Mouse (Mus musculus) urinary bladder, postnatal 4 days (tissue): ENCODE measurements at regions not wholly inside any gene's neighbourhood (a gene's known extent, or its start where the extent isn't known, plus 50 kb on each side); places are given as distances from the start of the nearest gene placed in this dataset.
A peak's percentile ranks its signal among the peaks of the same experiment; 100 is the strongest.

Experiments
- DNase-seq, 2 experiments: peaks; one replicate each; pipeline ENCODE4 v3.0.0; 2021 to 2022; ENCODE audit warnings: low spot score in 2 of 2

- no peak for DNase-seq
Observed at GRCm38 (mm10) chr13:63699624-63700023, 115.4 kb upstream of the Ercc6l2 start.

- DNase-seq, result no peak
Observed at GRCm38 (mm10) chr13:63700747-63701146, 114.3 kb upstream of the Ercc6l2 start.

- no peak for DNase-seq
Observed at GRCm38 (mm10) chr13:63701199-63702175, 113.6 kb upstream of the Ercc6l2 start.

- no peak for DNase-seq
Observed at GRCm38 (mm10) chr13:63708567-63708966, 106.5 kb upstream of the Ercc6l2 start.

GRCm38 (mm10) chr13:63713137-63713536 is 101.9 kb upstream of the Ercc6l2 start:
- no peak for DNase-seq

GRCm38 (mm10) chr13:63716498-63716897 is 98.5 kb upstream of the Ercc6l2 start:
- DNase-seq, result no peak

GRCm38 (mm10) chr13:63717249-63717648 is 97.8 kb upstream of the Ercc6l2 start:
- no peak for DNase-seq

GRCm38 (mm10) chr13:63718782-63719181 is 96.3 kb upstream of the Ercc6l2 start:
- no peak for DNase-seq

- peak in 1 of 2 experiments; percentile 55 for DNase-seq
Observed at GRCm38 (mm10) chr13:63719351-63720207, 95.5 kb upstream of the Ercc6l2 start.

GRCm38 (mm10) chr13:63720610-63721009 is 94.4 kb upstream of the Ercc6l2 start:
- no peak for DNase-seq

- DNase-seq, result no peak
Observed at GRCm38 (mm10) chr13:63721011-63721625, 93.9 kb upstream of the Ercc6l2 start.

GRCm38 (mm10) chr13:63724293-63724692 is 90.7 kb upstream of the Ercc6l2 start:
- DNase-seq, result no peak

GRCm38 (mm10) chr13:63724843-63725582 is 90.0 kb upstream of the Ercc6l2 start:
- DNase-seq, result no peak

GRCm38 (mm10) chr13:63726035-63726434 is 89.0 kb upstream of the Ercc6l2 start:
- no peak for DNase-seq

GRCm38 (mm10) chr13:63726509-63726908 is 88.5 kb upstream of the Ercc6l2 start:
- DNase-seq, result no peak

GRCm38 (mm10) chr13:63735739-63736138 is 79.3 kb upstream of the Ercc6l2 start:
- no peak for DNase-seq

GRCm38 (mm10) chr13:63741879-63742278 is 73.2 kb upstream of the Ercc6l2 start:
- no peak for DNase-seq

GRCm38 (mm10) chr13:63748788-63749187 is 66.3 kb upstream of the Ercc6l2 start:
- DNase-seq, result no peak

GRCm38 (mm10) chr13:63749997-63750396 is 65.0 kb upstream of the Ercc6l2 start:
- DNase-seq, result no peak

- DNase-seq, result no peak
Observed at GRCm38 (mm10) chr13:63751196-63751595, 63.8 kb upstream of the Ercc6l2 start.

- DNase-seq, result no peak
Observed at GRCm38 (mm10) chr13:63757061-63757460, 58.0 kb upstream of the Ercc6l2 start.
